Mouse (Mus musculus) kidney, adult 2 months (tissue): ENCODE results near the gene Eef2k. TPM values are rescaled to one million over a fixed set of nuclear protein-coding genes. Genes with fewer than 3 reads are reported as not detected.

Source experiments
- DNase-seq: peaks from one replicate; pipeline ENCODE4 v3.0.0; 2021
- H3K27ac ChIP-seq: fragments of 200-500 bp; 2 replicates; pipeline ENCODE4 v1.5.1; 2012; ENCODE audit warnings: low read depth, low read length, control low read depth, inconsistent platforms; ENCODE audit not compliant: insufficient read depth
- H3K27me3 ChIP-seq: fragments of 200-500 bp; replicated peaks from 2 replicates; pipeline ENCODE4 v1.6.1; 2012; ENCODE audit warnings: mild to moderate bottlenecking, moderate library complexity, low read length, inconsistent platforms; ENCODE audit not compliant: control insufficient read depth, insufficient read depth
- H3K36me3 ChIP-seq: fragments of 200-500 bp; 2 replicates; pipeline ENCODE4 v1.6.1; 2012; ENCODE audit warnings: mild to moderate bottlenecking, moderate library complexity, low read length, inconsistent platforms; ENCODE audit not compliant: control insufficient read depth, insufficient read depth
- H3K4me1 ChIP-seq: fragments of 200-500 bp; 2 replicates; pipeline ENCODE4 v1.6.1; 2011; ENCODE audit warnings: low read length; ENCODE audit not compliant: control insufficient read depth, insufficient read depth
- H3K4me3 ChIP-seq: fragments of 200-500 bp; 2 replicates; pipeline ENCODE4 v1.5.1; 2011; ENCODE audit warnings: mild to moderate bottlenecking, low read depth, low read length, control low read depth; ENCODE audit not compliant: insufficient read depth
- CTCF ChIP-seq: fragments of 200-500 bp; conservative IDR thresholded peaks from 2 replicates; pipeline ENCODE4 v1.5.1; 2011; ENCODE audit warnings: low read depth, mild to moderate bottlenecking, control low read depth, low read length, moderate library complexity, mixed read lengths; ENCODE audit not compliant: insufficient read depth, insufficient read length
- POLR2A ChIP-seq: fragments of 200-500 bp; IDR thresholded peaks from one replicate; pipeline ENCODE4 v1.6.1; 2011; ENCODE audit warnings: low read depth, low read length, control low read depth
- WGBS: fragments of 180-500 bp; shearing (Covaris S2); methylation state at CpG from one replicate; pipeline ENCODE4 v1.1.7; 2018; 5-methylcytosine and 5-hydroxymethylcytosine counted together
- polyA plus RNA-seq: library from polyadenylated mRNA; depleted of rRNA; stranded (reverse); fragments of >200 nt; gene quantifications from 2 replicates; pipeline ENCODE4 v1.2.3, GENCODE M21; 2012

Eef2k gene
- polyA plus RNA-seq, 1 experiment: 6.4 TPM

DNA sequence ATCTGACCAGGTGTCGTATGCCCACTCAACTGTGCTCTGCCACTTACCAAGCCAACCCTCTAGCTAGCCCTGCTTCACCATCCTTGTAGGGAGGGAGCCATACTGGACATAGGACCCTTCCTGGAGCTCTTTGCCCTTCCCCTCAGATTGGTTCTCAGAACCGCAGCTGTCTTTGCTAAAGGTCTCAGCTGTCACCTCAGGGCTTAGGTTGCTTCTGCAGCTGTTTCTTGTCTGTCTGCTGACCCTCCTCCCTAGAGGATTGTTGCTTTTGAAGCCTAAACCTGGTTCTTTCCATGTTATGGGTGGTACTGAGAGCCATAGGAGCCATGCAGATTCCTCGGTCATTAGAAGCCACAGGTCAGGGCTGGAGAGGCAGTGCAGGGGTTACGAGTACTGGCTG lies 40.0 kb downstream of the Eef2k start:
- H3K27ac ChIP-seq: no peak overlapping the region
- H3K4me1 ChIP-seq: no peaks in the 10 kb centered on the region
- H3K36me3 ChIP-seq: no peaks in the 10 kb centered on the region
- no peak for DNase-seq
- H3K27me3 ChIP-seq: no peaks in the 10 kb centered on the region
- no peak overlapping the region for H3K4me3 ChIP-seq
- 71% methylated on average over 4 of the region's 4 CpGs for WGBS
- TF ChIP-seq POLR2A: no peak
- no peak for TF ChIP-seq CTCF

DNA sequence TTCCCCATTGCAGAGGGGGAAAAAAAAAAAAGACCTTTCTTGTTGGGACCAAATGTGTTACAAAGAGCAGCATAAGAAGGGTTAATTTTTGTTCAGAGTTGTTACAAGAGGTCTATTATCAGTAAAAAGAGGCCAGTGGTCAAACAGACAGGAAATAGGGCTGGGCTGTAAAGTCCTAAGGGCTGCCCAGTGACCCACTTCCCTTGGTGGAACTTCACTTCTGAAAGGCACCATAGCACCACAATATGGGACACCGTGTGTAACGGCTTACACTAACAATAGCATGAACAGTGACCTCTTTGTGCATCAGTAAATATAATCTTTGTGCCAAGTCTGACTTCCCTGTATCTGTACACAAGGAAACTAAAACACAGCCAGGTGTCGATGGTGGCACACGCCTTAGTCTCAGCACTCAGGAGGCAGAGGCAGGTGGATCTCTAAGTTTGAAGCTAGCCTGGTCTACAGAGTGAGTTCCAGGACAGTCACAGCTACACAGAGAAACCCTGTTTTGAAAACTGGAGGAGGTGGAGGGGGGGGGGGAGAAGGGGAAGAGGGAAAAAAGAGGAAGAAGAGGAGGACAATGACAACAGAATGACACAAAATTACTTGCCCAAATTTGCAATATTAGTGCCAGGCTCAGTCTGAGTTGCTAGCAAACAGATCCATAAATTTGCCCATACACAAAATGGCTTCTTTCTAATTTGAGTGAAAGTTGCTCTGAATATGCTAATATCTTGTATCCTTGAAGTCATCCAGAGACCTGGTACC lies 41.1 kb downstream of the Eef2k start:
- TF ChIP-seq POLR2A (no peak), CTCF (no peak)
- no peaks in the 10 kb centered on the region for H3K27me3 ChIP-seq
- no peak overlapping the region for H3K4me3 ChIP-seq
- H3K27ac ChIP-seq: no peak overlapping the region
- H3K4me1 ChIP-seq: no peaks in the 10 kb centered on the region
- DNase-seq: no peak
- H3K36me3 ChIP-seq: no peaks in the 10 kb centered on the region
- whole genome bisulfite sequencing: 86% methylated on average over 4 of the region's 4 CpGs

DNA sequence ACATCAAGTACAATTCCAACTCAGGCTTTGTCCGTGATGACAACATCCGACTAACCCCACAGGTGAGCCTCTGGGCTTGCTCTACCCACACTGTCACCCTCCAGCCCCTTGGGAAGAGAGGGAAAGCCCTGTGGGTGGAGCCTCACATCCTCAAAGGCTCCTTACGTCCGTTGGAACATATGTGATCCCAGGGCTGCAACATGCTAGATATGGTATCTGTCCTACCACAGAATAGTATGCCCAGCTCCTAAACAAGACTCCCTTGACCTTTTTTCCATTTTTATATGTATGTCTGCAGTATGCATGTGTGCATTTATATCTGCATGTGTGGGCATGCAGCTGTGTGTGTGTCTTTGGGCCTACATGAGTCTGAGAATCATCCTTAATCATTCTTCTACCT lies 42.1 kb downstream of the Eef2k start:
- no peak for TF ChIP-seq CTCF
- TF ChIP-seq POLR2A: no peak
- WGBS: 96% methylated on average over 4 of the region's 4 CpGs
- H3K27ac ChIP-seq: no peak overlapping the region
- no peaks in the 10 kb centered on the region for H3K27me3 ChIP-seq
- no peaks in the 10 kb centered on the region for H3K4me1 ChIP-seq
- DNase-seq: no peak
- H3K4me3 ChIP-seq: no peak overlapping the region
- no peaks in the 10 kb centered on the region for H3K36me3 ChIP-seq

DNA sequence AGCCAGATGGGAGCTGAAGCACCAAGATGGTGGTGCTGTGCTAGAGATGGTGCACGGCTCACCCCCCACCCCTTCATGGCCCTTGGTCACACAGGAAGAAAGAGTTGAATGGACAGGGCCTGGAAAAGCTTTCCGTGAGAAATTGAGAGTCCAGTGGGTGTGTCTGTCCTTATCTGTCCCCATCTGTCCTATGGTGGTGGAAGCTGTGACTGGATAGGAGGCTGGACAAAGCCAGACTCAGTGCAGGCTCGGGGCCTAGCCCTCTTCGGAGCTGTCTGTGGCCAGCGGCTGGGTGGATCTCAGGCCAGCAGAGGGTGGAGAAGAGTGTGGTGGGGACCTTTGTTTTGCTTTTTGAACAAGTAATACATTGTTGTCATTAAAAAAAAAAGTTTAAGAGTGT lies 50.5 kb downstream of the Eef2k start:
- H3K4me3 ChIP-seq: no peak overlapping the region
- DNase-seq: no peak
- H3K27me3 ChIP-seq: no peaks in the 10 kb centered on the region
- no peak overlapping the region for H3K27ac ChIP-seq
- H3K36me3 ChIP-seq: no peaks in the 10 kb centered on the region
- H3K4me1 ChIP-seq: no peaks in the 10 kb centered on the region
- 80% methylated on average over 5 of the region's 5 CpGs for whole genome bisulfite sequencing
- TF ChIP-seq POLR2A (no peak), CTCF (no peak)

DNA sequence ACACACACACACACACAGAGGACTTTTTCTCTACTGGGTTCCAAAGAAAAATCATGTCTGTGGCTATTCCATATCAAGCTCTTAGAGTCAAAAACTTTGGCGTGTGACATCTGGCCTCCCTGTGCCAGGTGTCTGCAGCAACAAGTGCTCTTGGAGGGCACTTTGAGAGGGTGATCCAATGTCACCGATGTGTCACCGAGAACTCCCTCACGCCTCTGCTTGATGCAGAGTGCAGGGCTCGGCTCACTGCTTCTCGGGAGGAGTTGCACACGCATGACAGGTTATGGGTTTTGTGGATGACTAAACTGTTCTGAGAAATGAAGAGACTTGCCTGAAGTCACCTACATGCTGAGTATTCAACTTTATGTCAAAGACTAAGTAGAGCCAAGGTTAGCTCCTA lies 54.4 kb downstream of the Eef2k start:
- Histone ChIP-seq H3K27me3 (no peaks in the 10 kb centered on the region), H3K36me3 (no peaks in the 10 kb centered on the region), H3K27ac (no peak overlapping the region), H3K4me3 (no peak overlapping the region), H3K4me1 (no peaks in the 10 kb centered on the region)
- DNase-seq: no peak
- 63% methylated on average over 7 of the region's 7 CpGs for WGBS
- TF ChIP-seq POLR2A (no peak), CTCF (no peak)

DNA sequence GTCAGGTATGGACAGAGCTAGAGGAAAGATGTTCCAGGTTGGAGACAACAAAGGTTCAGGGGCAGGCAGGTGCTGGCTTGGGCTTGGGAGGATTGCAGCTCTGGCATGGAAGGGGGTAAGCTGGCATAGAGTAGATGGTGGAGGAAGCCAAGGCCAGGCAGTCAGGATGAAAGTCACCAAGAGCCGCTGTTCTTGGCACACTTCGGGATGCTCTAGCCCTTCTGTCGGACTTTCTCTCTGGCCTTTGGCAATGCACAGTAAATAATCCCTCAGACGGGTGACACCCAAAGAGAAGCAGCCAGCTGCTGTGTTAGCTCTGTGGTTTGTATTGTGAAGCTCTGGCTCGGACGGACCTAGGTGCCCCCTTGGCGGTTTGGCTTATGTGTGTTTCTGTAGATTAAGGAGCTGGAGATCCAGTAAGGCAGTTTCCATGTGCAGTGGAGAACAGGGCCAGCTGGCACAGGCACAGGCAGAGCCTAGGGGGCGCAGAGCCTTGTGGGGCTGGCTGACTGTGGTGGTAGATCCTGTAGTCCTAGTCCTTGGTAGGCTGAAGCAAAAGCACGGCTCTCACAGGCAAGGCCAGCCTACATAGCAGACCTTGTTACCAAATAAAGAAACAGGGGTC lies 55.2 kb downstream of the Eef2k start:
- Histone ChIP-seq H3K36me3 (no peaks in the 10 kb centered on the region), H3K4me3 (no peak overlapping the region), H3K4me1 (no peaks in the 10 kb centered on the region), H3K27ac (no peak overlapping the region), H3K27me3 (no peaks in the 10 kb centered on the region)
- 79% methylated on average over 9 of the region's 9 CpGs for WGBS
- no peak for DNase-seq
- no peak for TF ChIP-seq POLR2A
- TF ChIP-seq CTCF: no peak

DNA sequence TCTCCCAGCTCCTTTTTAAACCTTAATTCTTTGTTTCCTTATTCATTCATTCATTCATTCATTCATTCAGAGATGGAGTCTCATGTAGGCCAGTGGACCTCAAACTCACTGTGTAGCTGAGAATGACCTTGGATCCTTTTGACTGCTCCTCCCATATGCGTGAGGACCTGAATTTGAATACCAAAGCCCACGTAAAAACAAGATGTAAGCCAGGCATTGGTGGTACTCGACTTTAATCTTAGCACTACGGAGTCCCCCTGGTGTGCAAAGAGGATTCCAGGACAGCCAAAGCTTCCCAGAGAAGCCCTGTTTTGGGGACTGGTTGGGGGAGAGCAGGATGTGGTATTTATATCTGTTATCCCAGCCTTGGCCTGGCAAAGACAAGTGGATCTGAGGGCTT lies 57.6 kb downstream of the Eef2k start:
- DNase-seq: no peak
- no peak for TF ChIP-seq CTCF
- H3K27me3 ChIP-seq: no peaks in the 10 kb centered on the region
- no peak overlapping the region for H3K4me3 ChIP-seq
- H3K36me3 ChIP-seq: no peaks in the 10 kb centered on the region
- H3K4me1 ChIP-seq: no peaks in the 10 kb centered on the region
- H3K27ac ChIP-seq: no peak overlapping the region
- WGBS: 84% methylated on average over 4 of the region's 4 CpGs
